Mouse (Mus musculus) kidney, adult 9 months (tissue): ENCODE results near the gene Scrg1.
"Not testable (repeated sequence)": the region's sequence is repeated elsewhere in the genome, so short reads cannot be mapped to it uniquely, and the experiment has no call there.

Experiments
- DNase-seq: peaks from one replicate; pipeline ENCODE4 v3.0.0; 2022

The Scrg1 gene

DNA sequence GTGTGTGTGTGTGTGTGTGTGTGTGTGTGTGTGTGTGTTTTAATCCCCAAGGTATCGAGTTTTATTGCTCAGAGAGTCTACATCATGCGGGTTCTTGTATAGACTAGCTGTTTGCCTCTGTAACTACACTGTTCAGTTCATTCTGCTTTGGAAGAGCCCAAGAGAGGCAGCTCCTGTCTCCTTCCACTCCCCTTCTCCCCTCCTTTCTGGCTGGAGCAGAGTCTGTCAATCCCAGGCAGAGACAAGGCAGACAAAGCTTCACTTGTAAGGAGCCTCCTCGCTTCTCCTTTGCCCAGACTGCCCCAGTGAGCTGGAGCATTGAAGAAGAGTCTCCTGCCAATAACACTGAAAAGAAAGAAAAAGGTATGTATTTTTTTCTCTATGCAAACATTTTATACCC lies at the start of gene Scrg1:
Gene Scrg1, plus strand, starts transcription at position 159 of the 400 bp plus-strand sequence.
- DNase-seq: no peak

DNA sequence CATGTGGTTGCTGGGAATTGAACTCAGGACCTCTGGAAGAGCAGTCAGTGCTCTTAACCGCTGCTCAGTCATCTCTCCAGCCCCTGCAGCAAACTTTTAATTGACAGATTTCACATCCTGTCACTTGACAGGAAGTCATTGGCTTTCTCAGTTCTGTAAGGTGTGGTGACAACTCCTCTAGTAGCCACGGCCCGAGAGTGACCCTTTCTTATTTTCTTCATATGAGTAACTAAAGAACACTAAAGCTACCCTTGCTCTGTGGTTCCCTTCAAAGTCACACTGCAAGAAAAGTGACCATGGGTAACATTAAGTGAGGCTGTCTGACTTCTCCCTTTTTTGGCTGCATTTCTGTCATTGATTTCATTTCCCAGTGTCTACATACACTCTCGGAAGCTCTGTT lies 49.4 kb upstream of the Scrg1 start:
- no peak for DNase-seq

DNA sequence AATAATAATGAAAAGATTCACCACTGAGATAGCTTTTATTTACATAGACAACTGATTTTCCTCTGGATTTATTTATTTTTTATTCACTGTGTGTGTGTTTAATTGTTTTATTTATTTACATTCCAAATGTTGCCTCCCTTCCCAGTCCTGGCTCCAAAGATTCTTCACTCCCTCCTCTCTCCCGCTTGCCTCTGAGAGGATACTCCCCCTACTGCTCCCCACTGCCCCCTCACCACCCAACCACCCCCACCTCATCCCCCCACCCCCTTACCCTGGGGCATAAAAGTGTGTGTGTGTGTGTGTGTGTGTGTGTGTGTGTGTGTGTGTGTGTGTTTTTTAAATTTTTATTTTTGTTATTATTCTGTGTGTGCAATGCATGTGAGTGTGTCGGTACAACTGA lies 46.4 kb upstream of the Scrg1 start:
- no peak for DNase-seq

DNA sequence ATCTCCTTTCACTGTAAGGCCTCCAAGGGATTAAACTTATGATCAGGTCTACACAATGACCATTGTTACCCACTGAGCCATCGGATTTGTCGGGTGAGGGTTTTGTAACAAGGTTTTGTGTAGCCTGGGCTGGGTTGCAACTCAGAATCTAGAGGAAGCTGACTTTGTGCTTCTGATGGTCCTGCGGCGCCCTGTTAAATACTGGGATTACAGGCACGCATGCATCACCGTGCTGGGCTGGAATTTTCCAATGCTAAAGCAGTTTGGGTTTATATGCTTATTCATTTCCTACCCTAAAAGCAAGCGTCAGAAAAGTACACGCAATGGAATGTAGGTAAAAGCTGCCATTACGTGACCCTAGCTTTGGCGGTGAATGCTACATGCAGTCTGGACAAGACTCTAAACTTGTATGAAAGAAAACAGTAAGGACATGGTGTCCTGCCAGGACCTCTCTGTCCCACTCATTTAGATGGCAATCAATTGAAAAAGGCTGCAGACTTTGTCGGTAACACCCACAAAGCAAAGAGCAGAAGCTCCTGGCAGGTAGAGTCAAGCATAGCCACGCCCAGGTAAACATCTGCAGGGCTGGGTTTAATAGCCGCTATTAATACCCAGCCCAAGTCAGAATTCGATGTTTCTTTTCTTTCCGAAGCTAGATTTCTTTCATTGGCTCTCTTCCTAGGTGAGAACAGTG lies 45.8 kb upstream of the Scrg1 start:
- no peak for DNase-seq

DNA sequence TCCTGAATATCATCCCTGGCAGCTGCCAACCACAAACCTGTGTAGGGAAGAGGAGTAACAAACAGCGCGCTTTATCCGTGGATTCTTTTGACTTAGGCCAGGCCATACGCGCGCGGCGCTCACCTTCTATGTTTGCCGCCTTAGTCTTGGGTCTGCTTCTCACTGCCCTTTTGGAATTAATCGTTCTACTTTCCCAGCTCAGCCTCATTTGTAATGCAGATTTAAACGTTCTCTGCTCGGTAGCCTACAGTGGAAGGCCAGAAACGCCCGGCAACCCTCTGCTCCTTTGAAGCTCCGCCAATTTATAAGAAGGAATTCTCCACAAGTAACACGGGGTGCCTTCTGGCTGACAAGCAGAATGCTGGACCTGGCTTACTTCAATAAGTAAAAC lies 45.3 kb upstream of the Scrg1 start:
- peak; percentile 19 for DNase-seq

DNA sequence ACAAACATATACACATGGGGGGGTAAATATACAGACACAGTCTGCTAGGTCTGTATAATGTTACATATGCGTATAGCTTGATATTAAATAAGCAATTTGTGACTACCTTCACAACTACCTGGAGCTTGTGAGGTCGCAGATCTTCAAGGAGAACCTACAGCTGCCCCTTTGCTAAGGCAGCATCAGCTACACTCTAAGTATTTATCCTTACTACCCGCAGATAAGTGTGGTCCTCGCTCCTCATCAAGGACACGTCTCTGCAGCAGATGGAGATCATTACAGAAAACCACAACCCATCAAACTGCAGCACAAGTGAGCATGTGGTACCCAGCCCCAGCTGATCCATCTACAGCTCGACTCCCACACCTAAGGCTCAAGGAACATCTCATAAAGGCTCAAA lies 44.4 kb upstream of the Scrg1 start:
- no peak for DNase-seq

DNA sequence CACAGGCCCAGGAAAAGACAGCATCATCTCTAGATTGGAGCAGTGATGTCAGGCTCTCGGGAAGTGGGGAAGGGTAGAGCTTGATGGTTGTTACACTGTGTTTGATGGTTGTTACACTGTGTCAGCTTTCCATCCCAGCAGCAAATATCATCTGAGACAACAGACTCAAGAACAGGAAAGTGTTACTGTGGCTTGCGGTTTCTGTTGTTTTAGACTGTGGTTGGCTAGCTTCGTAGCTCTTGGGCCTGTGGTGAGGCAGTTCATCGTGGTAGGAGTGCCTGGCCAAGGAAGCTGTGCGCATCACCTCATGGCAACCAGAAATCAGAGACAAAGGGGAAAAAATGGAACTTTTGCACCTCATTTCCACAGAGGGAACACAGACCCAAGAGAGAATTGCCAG lies 38.9 kb upstream of the Scrg1 start:
- no peak for DNase-seq

DNA sequence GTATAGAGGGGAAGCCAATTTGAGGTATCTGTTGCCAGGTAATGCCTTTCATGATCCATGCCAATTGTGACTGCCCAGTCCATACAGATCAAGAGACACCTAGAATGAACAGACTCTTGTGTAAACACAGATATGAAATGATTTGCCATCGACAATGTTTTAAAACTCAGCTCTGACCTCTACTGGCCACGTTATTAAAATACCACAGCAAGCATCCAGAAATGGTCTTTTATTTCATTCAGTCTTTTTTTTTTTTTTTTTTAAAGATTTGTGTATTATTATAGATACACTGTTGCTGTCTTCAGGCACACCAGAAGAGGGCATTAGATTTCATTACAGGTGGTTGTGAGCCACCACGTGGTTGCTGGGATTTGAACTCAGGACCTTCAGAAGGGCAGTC lies 29.6 kb upstream of the Scrg1 start:
- peak; percentile 47 for DNase-seq

DNA sequence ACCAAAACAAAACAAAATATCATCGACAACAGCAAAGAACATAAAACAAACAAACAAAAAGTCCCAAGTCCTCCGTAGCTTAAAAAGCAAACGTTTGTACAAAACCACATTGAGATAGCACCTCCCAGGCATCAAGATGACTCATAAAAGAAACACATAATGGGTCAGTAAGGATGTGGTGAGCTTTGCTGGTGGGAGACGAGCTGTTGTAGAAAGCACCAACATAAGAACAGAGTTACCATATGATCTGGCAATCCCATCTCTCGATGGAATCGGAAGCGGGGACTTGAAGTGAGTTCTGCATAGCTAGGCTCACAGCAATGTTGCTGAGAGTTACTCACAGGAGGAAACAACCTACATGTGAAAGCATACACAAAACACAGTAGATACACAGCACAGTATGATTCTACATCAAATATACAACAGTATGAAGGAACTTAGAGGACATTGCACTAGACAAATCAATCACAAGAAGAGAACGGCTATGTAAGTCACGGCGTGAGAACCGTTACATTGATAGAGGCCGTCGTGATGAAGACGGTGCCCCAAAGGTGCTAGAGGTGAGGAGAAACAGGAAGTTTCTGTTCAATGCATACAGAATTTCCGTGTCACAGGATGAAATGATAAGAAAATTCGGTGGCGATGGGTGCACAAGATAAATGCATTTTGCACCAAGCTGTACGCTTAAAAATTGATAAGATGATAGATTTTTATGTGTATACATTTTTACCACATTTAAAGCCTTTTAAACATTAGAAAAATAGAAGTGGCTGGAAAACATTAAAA lies 27.9 kb upstream of the Scrg1 start:
- no peak for DNase-seq

DNA sequence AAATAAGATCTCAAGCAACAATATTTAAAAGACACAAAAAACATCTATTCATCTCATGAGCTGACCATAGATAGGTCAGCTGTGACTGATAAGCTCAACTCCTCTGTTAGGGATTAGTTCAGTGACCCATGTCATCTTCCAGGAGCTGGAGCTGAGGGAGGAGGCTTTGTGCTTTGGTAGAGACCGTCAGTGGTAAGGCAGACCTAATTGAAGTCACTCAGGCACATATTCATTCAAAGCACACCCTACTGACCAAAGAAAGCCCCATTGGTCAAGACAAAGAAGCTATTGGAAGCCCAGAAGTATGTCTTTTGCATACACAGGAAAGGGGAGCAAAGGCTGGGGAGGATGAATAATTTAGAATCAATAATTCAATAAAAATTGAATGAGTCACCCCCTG lies 27.2 kb upstream of the Scrg1 start:
- DNase-seq: no peak

DNA sequence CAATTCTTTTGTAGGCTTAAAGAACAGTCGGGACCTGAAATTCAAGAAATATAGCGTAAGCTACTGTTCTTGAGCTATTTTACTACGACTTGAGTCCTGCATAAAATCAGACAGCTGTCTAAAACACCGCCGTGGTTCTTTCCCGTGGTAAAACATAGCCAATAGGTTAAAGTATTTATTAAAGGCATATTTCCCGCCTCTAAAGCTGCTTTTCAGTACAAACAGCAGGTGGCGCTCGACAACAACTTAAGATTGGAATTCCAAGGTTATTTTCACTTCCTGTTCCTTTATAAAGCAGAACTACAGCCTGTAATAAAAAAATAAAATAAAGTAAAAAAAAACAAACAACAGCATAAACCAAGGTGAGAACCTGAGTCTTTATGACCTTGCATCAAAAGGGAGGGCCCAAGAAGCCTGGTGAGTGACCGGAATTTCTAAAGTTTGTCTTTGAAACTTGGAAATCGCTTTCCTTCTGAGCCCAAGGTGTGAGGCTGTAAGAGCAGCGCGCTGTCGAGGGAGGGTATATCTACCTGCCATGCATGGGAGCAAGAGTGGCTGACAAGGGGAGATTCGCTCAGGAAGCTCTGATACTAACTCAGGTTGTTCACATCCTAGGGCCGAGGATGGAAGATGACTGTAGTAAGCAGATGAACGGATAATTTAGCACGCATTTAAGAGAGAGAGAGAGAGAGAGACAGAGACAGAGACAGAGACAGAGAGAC lies 26.4 kb upstream of the Scrg1 start:
- DNase-seq: peak; percentile 80

DNA sequence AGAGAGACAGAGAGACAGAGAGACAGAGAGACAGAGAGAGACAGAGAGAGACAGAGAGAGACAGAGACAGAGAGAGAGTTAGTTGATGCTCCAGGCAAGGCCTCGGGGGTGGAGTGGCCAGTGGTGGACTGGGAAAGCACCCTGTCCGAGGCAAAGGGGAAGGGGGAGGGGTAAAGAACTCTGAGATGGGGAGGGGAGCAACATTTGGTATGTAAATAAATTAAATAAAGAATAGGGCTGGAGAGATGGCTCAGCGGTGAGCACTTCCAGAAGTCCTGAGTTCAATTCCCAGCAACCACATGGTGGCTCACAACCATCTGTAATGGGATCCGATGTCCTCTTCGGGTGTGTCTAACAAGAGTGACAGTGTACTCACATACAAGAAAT lies 25.8 kb upstream of the Scrg1 start:
- DNase-seq: not testable (repeated sequence)

DNA sequence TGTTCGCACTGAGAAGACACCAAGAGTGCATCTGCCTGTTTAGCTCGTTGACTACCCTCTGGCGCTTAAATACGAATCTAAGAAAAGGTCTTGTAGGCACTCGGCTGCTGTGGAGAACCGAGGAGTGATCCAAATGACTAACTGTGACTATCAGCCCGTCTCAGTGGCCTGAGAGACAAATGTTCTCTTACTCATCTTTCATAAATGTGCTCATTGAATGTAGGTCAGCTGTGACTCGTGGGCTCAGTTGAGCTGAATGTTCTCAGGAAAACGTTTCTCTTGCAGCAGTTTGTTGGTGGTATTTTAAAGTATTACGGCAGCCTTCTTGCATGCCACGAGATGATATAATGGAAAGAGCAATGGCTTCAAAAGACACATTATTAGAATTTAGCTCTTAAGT lies 24.8 kb upstream of the Scrg1 start:
- DNase-seq: no peak

DNA sequence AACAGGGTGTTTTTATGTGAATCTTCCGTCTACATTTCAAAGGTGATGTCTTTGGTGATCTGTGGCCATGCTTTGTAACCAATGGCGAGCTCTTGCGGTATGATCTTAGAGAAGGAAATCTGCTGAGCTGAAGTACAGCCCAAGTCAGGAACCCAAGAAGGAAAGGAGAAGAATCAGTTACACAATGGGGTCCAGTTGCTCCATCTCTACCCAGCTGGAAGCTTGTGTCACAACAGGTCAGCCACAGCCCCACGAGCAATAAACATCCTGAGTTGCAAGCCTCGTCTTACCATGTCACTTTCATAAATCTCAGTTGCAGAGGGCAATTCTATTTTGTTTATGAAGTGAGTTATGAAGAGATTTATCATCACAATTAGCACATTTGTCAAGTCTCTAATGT lies 22.9 kb upstream of the Scrg1 start:
- DNase-seq: no peak

DNA sequence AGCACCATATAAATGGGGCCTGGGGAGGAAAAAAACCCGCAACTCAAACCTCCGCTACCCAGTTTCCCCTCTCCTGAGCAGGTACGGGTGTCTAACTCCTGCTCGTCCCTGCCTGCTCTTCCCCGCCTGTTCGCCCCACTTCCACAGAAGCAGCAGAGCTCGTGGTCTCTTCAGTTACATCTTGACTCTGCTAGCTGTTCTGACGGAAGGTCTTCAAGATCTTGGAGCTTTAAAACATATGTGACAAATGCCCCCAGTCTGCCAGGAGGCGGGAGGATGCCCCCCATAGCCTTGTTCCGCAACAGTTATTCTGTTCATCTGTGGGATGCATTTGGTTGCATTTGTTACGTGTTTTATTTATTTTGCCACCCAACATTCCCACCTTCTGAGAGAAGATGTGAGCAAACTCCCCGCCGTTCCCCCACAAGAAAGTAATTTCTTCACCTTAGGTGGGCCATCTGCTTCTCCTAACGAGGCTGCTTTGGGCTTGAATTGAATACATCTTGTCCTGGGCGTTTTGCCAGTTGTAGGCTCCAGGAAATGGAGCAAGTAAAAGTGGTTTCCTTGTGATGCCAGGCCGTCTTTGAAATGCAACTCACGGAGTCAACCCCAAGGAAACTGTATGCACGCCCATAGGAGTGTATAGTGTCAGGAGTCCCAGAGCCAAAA lies 19.8 kb upstream of the Scrg1 start:
- no peak for DNase-seq

DNA sequence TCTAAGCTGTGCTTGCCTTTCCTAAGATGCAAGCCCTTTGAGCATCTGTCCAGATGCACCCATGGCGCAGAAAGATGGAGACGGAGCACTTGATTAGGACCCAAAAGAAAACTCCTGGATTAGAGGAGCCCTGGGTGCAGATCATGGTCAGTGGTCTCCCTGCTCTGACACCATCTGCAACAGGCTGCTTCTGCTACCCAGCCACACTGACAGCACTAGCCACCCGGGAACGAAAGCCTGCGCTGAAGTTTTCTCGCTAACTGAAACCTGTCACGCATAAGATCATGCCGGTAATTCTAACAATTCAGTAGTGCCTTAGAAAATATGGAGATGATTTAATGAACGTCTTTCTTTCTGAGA lies 19.3 kb upstream of the Scrg1 start:
- no peak for DNase-seq

DNA sequence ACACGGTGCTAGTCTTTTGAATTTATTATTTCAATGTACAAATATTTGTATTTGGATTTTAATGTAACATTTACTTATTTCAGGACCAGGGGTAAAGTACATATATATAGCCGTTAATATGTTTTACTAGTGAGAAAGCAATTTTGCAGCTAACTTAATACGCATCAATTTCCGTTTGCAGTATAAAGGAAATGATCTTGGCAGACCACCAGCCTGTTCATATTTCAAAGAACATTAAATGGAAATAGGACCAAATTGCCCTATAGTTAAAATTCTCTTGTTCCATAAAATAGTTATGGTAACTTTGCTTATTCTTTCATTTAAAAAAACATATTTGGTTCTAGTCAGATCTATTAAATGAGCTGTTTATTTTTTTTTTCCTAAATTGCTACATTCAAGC lies 14.6 kb upstream of the Scrg1 start:
- no peak for DNase-seq

DNA sequence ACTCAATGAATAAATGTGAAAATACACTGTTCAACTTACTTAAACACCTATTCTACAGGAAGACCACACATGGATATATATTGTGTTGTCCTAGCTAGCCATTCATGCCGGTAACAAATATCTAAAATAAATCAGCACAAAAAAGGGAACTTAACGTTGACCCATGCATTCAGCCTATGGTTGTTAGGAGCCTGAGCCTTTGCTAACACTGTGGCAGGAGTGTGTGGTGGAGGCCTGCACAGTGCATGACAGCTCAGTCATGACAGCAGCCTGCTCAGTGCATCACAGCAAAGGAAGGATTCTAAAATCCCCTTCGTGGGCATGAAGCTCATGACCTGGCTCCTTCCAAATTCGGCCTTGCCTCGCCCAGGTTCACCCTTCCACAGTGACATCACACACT lies 14.2 kb upstream of the Scrg1 start:
- no peak for DNase-seq

DNA sequence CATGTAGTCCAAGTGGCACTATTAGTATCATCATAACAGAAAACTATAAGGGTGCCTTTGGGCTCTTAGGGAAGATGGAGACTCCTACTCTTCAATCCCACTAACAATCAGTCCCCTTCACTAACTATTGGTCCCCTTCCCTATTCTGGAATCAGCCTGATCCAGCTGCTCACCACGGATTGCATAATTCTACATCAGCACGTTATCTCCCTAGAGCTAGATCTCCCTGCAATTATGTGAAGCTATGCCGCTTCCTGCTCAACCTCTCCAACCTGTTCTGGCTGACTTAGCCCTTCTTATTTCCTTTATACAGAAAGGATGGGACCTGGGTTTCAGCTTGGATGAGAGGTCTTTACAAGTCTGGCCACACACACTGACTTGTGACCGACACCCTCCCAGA lies 12.4 kb upstream of the Scrg1 start:
- DNase-seq: no peak

DNA sequence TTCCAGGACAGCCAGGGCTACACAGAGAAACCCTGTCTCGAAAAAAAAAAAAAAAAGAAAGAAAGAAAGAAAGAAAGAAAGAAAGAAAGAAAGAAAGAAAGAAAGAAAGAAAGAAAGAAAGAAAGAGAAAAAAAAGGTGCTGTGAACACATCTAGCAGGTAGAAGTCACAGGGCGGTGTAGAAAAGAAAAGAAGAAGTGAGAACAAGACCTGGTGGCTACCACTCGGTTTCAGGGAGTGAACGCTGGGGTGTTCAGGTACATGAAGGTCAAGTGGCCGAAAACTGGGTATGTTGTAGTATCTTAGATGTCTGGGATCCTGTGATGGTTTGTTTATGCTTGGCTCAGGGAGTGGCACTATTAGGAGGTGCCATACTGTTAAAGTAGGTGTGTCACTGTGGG lies 9.8 kb upstream of the Scrg1 start:
- DNase-seq: not testable (repeated sequence)

DNA sequence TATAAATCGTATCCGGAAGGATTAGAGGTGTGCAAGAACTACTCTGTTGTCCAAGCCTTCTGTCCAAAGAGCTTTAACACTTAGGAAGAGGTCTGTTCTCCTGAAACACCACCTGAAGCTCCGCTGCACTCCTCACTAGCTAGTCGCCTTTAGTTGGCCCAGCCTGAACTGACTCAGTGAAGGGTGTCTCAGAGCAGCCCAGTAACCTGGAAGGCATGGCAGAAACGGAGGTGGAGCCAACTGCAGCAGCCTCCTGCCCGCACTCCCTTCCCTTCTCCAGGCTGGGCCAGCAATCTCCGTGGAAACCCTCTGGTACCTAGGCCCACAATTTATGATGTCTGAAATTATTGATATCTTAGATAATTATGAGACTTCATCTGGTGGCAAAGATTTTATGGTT lies 5.0 kb upstream of the Scrg1 start:
- peak; percentile 65 for DNase-seq

DNA sequence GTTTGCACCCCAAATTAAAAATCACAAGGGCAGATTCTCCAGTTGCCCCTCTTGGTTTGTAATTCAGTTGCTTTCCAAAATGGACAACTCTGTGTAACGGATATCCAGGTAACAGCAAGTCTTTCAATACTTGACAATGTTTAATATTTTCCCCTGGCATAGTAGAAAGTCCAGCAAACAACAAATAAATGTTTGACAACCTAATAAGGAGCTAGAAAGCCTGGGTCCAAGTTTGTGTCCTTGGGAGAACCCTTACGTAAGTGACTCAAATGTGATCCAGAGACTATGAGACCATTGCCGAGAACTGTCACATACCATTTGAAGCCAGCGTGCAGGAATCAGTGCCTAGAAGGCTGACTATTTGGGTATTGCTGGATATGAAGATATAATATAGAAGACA lies 3.8 kb upstream of the Scrg1 start:
- DNase-seq: peak; percentile 88

DNA sequence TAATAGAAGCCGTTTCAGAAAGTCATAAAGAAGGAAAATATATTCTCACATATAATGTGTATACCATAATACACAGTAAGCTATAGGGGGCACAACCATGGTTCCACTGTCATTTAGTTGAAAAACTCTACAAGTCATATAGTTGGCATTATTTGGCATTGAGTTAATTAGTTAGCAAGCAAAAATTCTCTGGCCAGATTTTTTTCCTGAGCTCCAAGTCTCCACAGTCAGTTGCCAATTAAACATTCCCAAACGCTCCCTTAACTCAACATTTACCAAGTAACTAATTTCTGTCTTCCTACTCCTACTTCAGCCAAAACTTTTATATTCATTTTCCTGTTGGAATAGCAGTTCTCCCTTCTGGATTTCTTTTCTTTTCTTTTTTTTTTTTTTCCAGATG lies 2.4 kb upstream of the Scrg1 start:
- DNase-seq: peak; percentile 81

DNA sequence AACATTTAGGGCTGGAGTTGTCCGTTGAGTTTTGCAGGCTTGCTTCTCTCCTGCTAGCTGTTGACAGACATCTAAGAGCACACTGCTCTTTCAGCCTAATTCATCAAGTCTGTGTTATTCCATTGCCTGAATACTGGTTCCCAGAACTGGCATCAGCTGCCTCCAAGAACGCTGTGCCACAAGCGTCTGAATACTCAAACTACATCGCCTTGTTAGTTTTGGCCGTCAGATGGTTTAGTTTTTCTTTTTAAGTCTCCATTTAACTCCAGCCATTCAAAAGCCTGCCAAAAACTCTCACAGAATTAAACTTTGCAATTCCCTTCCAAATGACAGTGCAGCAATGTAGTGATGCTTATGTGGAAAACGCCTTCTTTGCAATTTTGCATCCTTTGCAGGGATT lies 1.4 kb downstream of the Scrg1 start:
- no peak for DNase-seq
